Mouse (Mus musculus) cortical plate, adult 2 months (tissue): ENCODE measurements around the gene Fxyd5. TPM values are rescaled to one million over a fixed set of nuclear protein-coding genes. Genes with fewer than 3 reads are reported as not detected.

Experiments
- H3K27ac ChIP-seq: fragments of 200-500 bp; 2 replicates; pipeline ENCODE4 v1.5.1; 2012; ENCODE audit warnings: low read length, control low read depth, inconsistent platforms; ENCODE audit not compliant: insufficient read depth
- H3K4me1 ChIP-seq: fragments of 200-500 bp; 2 replicates; pipeline ENCODE4 v1.6.1; 2011; ENCODE audit warnings: low read length; ENCODE audit not compliant: control insufficient read depth, insufficient read depth
- H3K4me3 ChIP-seq: fragments of 200-500 bp; 2 replicates; pipeline ENCODE4 v1.5.1; 2011; ENCODE audit warnings: mild to moderate bottlenecking, low read length, control low read depth; ENCODE audit not compliant: insufficient read depth
- CTCF ChIP-seq: fragments of 200-500 bp; IDR thresholded peaks from 2 replicates; pipeline ENCODE4 v1.5.1; 2011; ENCODE audit warnings: mild to moderate bottlenecking, control low read depth, low read length; ENCODE audit not compliant: insufficient read depth; ENCODE audit errors: extremely low read depth
- POLR2A ChIP-seq: fragments of 200-500 bp; IDR thresholded peaks from 2 replicates; pipeline ENCODE4 v1.6.1; 2011; ENCODE audit warnings: mild to moderate bottlenecking, low read length, control low read depth; ENCODE audit not compliant: insufficient read depth; ENCODE audit errors: extremely low read depth
- polyA plus RNA-seq: library from polyadenylated mRNA; depleted of rRNA; stranded (reverse); fragments of >200 nt; gene quantifications from 2 replicates; pipeline ENCODE4 v1.2.3, GENCODE M21; 2012

The Fxyd5 gene
- polyA plus RNA-seq, 1 experiment = 62.8 TPM

DNA sequence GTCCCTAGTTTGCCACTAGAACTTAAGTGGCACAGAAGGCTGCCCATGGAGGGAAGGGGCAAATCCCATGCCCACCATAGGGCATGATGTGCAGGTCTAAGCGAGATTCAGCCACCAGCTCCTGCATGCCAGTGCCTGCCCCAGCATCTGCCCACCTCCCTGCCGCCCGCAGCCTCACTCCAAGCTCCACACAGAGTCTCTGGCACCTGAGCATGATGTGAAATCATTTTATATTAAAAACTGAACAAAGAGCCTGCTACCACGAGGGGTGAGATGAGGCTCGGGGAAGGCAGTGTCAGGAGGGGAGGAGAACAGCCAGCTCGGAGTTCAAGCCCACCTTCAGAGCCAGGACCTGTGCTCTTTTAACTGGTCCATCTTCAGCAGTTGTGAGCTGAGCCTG is 28.0 kb upstream of the Fxyd5 start:
- Histone ChIP-seq H3K4me3 (no peak overlapping the region), H3K4me1 (no peaks in the 10 kb centered on the region; the same call in 1 of the 2 replicates), H3K27ac (no peak overlapping the region)
- TF ChIP-seq CTCF = no peak
- TF ChIP-seq POLR2A = no peak

DNA sequence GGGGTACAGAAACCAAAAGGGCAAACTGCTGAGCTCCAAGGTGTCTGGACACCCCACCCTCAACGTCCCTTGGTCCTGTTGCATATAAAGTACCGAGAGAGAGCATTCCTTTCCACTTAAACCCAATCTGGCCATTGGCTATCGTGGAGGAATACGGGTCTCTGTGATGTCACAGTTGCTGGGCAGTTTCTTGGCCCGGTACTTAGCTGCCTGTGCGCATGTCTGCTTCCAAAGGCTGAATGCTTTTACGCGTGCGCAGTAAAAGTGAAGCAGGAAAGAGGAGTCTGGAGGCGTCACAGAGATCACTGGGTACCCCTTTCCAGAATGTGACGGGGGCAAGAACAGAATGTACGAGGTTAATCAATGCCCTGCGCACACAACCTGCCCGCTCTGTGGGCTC is 27.2 kb upstream of the Fxyd5 start:
- TF ChIP-seq POLR2A = no peak
- Histone ChIP-seq H3K4me1 (no peaks in the 10 kb centered on the region; the same call in 1 of the 2 replicates), H3K27ac (no peak overlapping the region), H3K4me3 (no peak overlapping the region)

DNA sequence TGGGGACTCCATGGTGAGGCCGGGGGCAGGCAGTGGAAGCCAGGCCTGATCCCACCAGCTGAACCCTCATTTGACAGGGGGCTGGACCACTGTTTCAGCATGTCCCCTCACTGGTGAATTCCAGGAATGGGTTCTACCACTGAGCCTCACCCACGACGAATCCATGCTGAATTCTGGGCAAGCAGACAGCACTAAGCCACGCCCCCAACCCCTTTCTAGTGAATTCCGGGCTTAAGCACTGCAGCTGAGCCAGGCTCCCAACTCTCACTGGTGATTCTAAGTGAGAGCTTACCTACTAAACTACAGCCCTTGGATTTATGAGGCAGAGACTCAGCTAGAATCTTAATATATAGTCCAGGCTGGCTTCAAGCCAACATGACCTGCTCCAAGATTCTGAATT is 25.6 kb upstream of the Fxyd5 start:
- no peak for TF ChIP-seq POLR2A
- no peak for TF ChIP-seq CTCF
- no peak overlapping the region for H3K4me3 ChIP-seq
- no peaks in the 10 kb centered on the region for H3K4me1 ChIP-seq
- no peak overlapping the region for H3K27ac ChIP-seq

- Histone ChIP-seq H3K4me3 (no peak overlapping the region), H3K4me1 (0 out of 2 replicates have a peak, but pooled peaks cover 2% of the 10 kb centered on the region), H3K27ac (no peak overlapping the region)
- TF ChIP-seq POLR2A = no peak
These were observed 20.8 kb upstream of the Fxyd5 start for GRCm38 (mm10) chr7:31063074-31063560.

DNA sequence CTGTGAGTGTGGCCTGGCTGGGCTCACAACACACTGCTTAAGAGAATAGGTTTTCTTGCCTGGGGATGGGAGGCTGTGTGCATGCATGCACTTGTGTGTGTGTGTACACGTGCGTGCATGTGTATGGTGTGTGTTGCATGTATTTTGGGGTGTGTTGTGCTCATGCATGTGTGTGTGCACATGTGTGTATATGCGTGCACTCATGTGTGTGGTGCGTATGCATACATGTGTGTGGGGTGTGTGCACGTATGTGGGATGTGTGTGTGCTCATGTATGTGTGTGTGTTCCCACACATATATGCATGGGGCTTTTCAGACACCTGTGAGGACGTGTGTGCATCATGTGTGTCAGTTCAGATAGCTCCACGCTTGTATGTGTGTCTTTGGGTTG is 18.3 kb upstream of the Fxyd5 start:
- 0 out of 2 replicates have a peak overlapping the region, but pooled peaks have one; percentile 7 for H3K27ac ChIP-seq
- TF ChIP-seq CTCF = no peak
- no peak for TF ChIP-seq POLR2A

DNA sequence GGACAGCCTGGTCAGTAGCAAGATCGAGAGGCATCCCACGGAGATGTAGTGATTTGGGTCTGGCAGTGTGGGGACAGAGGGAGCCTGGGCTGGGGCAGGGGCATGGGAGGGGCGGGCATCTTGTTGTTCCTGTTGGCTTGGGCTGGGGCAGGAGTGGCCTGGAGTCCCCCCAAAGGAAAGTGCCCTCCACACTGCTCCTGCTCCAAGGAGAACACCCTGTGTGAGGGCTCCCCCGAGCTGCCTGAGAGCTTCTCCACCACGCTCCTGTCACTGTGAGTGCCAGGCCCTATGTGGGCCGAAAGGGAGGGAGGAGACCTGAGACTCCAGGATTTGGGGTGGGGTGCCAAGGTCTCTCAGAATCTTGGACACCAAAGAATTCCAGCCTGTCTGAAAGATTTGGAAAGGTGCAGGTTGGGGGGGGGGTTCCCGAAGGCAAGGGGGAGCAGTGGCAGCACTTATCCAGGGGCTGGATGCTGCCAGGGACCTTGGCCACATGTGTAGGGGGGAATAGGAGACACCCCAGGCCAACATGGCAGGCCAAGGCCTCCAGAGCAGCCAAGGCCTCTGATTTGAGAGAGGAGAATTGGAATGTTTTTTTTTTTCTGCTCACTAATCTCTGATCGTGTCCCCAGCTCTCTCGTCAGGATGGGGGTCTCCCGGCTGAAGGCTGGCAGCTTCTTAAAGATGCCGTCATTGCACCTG is 17.8 kb upstream of the Fxyd5 start:
- 0 out of 2 replicates have a peak overlapping the region, but pooled peaks have one; percentile 1 for H3K27ac ChIP-seq
- no peak for TF ChIP-seq CTCF
- no peak for TF ChIP-seq POLR2A
- H3K4me3 ChIP-seq = 0 out of 2 replicates have a peak overlapping the region, but pooled peaks have one; percentile 18
- 0 out of 2 replicates have a peak, but pooled peaks cover 2% of the 10 kb centered on the region for H3K4me1 ChIP-seq

More for the DNA sequence above, 18.3 kb upstream of the Fxyd5 start:
- Histone ChIP-seq H3K4me1 (0 out of 2 replicates have a peak, but pooled peaks cover 2% of the 10 kb centered on the region), H3K4me3 (0 out of 2 replicates have a peak overlapping the region, but pooled peaks have one; percentile 18)

DNA sequence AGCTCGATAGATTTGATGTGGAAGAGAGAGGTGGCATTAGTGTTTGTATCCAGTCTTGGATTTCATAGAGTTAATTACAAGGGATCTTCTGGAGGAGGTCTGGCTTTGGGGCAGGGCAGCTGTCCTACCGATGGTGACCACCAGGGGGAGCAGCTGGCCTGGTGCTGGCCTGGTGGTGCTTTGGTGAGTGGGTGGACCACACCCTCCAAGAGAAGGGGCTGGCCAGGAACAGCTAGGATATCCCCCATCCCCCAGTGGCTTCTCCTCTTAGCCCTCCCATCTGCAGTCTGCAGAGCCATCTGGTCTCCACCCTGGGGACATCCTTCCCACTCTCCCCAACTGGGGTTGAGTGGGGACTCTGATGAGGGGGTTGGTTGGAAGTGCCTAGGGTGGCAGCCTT is 16.8 kb upstream of the Fxyd5 start, which contains the start of gene Lgi4:
TSS of gene Lgi4 (plus strand) at position 235 of the 400 bp plus-strand sequence.
- Histone ChIP-seq H3K27ac (0 out of 2 replicates have a peak within 1 kb of the TSS, but pooled peaks have one; percentile 1), H3K4me3 (no peak within 1 kb of the TSS), H3K4me1 (0 out of 2 replicates have a peak, but pooled peaks cover 2% of the 10 kb centered on the region)
- TF ChIP-seq CTCF (peak; percentile 81), POLR2A (no peak)

GRCm38 (mm10) chr7:31058211-31058610 is 15.9 kb upstream of the Fxyd5 start:
- Histone ChIP-seq H3K27ac (no peak overlapping the region), H3K4me1 (0 out of 2 replicates have a peak, but pooled peaks cover 2% of the 10 kb centered on the region), H3K4me3 (no peak overlapping the region)
- no peak for TF ChIP-seq CTCF
- no peak for TF ChIP-seq POLR2A

GRCm38 (mm10) chr7:31057730-31058129 is 15.4 kb upstream of the Fxyd5 start:
- Histone ChIP-seq H3K4me1 (0 out of 2 replicates have a peak, but pooled peaks cover 2% of the 10 kb centered on the region), H3K4me3 (no peak overlapping the region), H3K27ac (no peak overlapping the region)
- no peak for TF ChIP-seq CTCF
- no peak for TF ChIP-seq POLR2A

DNA sequence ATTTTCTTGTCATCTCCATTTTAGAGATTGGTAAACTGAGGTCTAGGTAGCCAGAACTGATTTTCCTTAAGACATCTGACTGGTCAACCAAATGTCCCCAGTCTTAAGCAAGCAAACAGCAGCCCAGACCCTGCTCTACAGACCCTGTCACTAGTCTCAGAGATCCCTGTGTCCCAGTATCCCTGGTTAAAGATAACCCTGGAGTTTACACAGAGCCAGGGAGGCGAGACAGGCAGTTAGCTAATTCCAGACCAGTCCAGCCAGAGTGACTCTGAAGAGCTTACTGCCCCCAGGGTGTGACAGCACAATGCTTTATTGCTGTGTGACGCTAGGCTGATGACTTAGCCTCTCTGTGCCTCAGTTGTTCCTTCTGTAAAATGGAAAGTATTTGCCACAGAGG is 14.8 kb upstream of the Fxyd5 start, which contains the start of gene Fxyd1:
TSS of gene Fxyd1 (minus strand) at position 129 of the 400 bp plus-strand sequence.
- Histone ChIP-seq H3K4me1 (0 out of 2 replicates have a peak, but pooled peaks cover 2% of the 10 kb centered on the region), H3K27ac (no peak within 1 kb of the TSS), H3K4me3 (no peak within 1 kb of the TSS)
- TF ChIP-seq POLR2A (no peak), CTCF (no peak)
